Mouse (Mus musculus): ENCODE results near the gene Gm28043.

Gene Gm28043

DNA sequence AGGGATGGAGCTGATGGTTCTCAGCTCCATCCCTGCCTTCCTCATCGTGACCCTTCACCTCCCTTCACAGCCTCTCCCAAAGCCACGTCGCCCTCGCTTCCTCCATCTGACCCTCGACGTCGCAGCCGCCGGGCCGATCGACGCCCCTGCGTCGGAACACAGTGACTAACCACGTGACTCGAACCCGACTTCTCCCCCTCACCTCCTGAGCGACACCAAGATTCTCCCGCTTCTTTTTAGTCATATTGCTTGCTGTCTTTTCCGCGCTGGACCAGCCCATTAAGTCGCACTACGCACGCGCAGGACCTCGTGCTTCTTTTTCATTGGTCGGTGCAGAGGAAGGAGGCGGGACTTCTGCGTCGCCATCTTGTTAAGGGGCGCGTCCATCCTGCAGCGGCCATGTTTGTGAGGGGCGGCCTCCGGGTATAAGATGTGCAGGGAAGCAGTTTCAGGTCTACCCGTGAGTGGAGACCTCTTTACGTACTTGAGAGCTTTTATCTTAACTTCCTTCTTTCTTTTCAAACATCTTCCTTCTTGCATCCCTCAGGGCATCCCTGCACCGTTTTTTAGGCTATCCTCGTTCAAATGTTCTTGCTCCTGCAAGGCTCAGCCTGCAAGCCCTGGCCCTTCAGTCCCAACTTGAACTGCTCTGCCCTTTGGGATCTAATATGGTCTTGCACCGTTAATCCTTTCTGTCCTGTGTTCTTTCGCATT is 102.2 kb downstream of the Gm28043 start, which contains the start of gene Ccdc167:
Ccdc167 (minus strand) TSS at position 313 of the 714 bp plus-strand sequence.
- peak; percentile 95 for DNase-seq

DNA sequence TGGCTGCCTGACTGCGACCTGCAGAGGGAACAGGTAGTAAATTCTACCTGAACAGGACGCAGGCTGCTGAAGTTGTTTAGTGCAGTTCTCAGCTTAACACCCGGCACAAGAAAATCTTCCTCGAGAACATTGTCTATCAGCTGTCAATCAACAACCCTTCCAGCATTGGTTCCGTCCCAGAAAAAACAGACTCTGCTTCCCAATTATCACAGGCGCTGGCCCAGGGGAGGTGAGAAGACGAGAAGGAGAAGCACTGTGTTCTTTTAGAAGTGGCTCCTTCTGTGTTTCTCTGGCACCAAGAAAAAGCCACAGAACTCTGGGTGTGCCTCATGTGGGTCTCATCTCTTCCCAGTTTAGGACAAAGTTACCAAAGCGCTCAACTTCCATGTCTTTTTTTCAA is 104.0 kb downstream of the Gm28043 start:
- no peak for DNase-seq

DNA sequence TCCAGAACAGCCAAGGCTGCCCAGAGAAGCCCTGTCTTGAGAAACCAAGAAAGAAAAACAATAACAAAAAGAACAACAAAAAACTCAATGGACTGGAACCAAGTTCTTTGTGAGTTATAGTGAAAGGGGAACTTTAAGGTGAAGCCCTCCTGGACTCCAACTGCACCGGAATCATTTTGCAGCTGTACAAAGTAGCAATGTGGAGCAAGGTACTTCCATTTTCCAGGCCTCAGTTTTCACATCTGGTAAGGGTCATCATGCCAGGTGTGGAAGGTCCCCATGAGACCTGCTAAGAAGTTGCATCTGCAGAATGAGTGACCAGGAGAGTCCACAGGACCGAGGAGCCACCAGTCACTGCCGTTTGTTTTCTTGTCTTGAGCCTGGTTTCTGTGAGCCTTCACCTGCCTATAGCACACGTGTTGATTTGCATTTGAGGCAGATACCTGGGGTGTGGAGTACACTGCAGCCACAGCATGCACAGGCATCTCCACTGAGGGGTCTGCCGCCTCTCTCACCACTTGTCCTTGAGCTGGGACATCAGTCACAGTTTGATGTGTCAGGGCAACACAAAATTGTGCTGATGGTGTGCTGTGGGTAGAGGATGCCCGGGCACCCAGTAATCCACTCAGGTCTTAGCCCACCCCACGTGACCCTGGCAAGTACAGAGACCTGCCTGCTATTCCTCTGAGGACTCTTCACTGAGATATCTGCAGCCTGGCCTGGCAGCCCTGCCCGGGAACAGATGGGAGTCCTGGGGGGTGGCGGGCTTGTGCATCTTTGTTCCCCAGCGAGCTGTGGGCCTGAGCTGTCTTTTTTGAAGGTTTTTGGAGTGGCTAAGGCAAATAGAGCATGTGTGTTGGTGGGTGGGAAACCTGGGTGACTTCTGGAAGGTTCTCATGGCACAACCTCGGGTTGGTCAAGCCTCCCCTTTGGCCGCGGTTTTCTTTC is 105.2 kb downstream of the Gm28043 start:
- no peak for DNase-seq

DNA sequence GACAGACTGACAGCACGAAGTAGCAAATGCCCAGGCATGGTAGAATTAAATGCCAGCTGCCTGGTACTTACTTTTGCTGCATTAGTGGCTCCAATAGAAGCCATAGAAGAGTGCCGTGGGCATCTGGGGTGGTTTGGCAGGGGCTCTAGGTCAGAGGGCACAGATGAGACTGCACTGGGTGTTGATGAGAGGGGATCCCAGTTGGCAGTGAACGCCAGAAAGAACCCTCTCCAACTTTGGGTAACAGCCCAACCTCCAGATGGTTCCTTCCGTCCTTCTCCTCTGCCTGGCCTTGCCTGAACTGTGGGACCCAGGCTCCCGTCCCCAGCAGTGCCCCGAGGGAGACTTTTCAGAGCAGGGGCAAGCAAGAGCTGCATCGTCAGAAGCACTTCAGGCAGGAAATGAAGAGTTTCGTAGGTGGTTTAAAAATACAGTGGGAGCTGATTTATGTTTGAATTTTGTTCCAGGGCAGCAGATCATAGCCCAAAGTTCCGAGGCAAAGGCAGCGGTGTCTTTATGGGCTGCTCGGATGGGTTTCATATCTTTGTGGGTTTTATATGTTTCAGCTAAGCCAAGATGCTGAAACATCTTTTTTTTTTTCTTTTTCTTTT is 106.2 kb downstream of the Gm28043 start:
- DNase-seq = no peak

DNA sequence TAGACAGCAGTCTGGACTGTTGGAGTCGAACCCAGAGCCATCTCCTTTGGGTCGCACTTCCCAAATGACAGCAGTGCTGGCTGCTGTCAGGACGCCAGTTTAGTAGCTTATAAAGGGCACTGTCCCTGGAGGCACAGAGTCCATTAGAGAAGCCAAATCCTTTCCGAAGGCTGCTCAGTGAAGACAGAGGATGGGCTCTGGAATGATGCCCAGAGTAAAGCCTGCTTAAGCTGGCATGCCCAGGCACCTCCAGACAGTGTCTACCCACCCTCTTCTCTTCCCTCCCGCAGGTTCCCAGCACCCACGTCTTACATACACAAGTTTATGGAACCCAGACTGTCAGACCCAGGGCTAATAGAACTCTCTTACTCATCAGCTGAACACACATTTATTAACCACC is 109.9 kb downstream of the Gm28043 start:
- DNase-seq = no peak

DNA sequence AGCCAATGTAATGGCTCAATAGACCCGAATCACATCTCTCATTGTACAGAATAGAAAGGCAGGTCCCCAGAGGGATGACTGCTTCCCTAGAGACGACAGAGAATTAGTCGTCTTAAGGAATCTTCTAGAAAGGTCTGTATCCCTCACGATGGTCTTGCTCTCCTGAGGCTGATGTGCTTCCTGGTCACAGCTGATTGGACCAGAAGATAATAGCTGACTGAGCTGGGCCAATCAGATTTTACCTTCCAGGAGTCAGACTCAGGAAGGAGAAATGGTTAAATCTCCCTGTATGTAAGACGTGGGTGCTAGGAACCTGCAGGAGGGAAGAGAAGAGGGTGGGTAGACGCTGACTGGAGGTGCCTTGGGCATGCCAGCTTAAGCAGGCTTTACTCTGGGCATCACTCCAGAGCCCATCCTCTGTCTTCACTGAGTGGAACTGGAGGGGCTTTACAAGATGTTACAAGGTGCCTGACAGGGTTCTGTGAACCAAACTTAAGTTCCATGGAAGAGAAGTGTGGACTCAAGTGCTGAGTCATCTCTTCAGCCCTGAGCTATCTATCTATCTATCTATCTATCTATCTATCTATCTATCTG is 110.4 kb downstream of the Gm28043 start:
- no peak for DNase-seq

DNA sequence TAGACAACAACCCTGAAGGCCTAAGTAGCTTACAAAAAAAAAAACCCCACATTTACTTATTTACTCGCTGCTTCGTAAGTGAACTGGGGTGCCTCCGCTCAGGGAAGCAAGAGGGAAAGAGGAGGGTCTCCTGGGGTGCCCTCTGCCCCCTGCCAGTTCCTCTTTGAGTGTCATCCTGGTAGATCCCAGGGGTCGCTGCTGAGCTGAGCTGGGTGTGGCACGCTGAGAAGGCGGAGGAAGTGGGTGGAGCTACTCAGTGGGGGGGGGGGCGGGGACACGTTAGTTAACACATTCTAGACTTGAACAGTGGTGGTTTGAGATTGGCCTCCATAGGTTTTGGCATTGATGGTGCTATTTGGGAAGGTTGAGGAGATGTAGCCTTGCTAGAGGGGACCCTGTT is 113.4 kb downstream of the Gm28043 start:
- DNase-seq = no peak

DNA sequence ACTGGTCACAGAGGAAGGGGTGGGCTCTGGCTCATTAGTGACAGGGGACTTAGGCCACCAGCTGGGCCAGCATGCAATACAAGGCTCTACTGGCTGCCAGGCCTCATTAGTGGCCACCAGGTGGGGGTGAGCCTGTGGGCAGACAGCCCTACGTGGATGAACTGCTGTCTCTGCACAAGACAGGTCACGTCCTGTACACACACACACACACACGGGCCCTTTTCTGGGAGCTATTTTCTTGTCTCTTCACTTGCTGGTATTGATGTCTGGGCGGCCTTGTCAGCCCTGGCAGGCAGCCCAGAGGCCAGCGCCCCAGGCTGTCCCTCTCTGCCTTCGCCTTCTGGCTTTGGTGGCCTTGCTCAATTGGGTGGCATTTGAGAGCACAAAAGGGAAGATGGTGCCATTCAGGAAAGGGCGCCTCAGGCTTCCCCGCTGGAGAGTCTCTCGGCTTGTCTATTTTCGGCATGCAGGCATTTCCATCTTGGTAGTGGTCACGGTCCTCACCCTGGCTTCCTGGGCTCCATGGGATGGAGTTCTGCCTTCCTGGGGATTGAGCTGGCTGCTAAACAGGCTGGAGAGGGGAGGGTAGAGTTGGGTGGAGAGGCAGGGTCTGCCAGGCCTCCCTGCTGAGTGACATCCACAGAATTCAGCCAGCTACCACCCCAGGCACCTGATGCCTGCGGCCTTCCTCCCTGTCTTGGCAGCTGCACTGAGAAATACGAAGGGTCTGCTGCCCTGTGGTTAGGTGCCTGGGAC is 116.0 kb downstream of the Gm28043 start:
- DNase-seq = no peak

DNA sequence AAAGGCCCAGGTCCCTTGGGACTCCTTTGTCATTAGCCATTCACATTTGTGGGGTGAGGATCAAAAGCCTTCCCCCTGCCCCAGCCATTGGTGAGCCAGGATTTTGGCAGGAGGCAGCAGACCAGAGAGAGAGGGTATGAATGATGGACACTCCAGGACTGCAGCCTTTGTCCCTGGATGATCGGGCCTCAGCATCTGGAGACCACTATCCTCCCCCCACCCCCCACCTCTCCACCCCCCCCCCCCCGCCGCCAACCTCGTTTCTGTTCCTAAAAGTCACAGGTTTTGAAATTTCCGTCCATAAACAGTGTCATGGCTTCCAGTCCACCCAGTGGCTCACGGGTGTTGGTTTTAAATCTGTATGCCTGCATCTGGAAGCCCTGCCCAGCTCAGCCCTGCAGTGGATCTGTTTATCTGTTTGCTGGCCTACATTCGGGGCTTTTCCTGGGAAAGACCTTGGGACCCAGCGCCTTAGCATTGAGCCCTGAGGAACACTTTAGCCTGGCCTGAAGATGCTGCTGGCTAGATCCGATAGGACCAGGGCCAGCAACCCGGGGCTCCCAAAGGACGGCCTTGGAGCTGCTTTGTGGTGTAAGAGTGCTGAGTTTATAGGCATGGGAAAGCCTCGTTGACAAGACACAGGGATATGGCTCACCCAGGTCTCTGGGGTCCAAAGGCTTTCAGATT is 116.7 kb downstream of the Gm28043 start:
- no peak for DNase-seq

DNA sequence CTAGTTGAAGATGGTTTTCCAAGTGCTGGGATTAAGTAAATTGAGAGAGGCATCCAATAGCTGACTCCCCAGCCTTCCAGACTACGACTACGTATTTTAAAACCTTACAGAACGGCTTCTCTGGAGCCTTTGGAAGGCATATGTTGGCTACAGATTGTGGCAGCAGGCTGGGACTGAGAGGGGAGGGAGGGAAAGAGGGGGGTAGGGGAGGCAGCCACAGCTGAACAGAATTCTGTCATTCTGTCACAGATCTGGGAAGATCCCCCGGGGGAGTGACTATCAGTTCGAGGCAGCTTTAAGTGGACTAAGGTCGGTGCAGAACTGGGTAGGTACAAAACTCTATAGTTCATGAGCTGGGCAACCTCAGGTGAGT is 117.3 kb downstream of the Gm28043 start:
- no peak for DNase-seq

DNA sequence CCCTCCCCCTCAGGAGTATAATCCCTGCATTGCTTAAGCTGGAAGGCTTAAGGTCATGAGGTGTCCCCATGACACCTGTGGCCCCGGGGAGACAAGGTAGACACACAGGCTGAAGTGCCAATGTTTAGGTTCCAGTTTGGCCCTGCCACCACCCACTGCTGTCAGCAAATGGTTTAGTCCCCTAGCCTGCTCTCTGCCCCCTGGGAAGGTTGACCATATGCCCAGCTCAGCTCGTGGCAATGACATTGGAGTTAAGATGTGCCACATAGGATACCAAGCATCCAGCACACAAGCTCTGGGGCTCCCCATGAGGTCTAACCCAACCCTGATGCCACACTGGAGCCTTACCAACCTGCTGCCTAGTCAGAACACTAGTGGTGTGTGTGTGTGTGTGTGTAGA is 117.8 kb downstream of the Gm28043 start:
- no peak for DNase-seq

DNA sequence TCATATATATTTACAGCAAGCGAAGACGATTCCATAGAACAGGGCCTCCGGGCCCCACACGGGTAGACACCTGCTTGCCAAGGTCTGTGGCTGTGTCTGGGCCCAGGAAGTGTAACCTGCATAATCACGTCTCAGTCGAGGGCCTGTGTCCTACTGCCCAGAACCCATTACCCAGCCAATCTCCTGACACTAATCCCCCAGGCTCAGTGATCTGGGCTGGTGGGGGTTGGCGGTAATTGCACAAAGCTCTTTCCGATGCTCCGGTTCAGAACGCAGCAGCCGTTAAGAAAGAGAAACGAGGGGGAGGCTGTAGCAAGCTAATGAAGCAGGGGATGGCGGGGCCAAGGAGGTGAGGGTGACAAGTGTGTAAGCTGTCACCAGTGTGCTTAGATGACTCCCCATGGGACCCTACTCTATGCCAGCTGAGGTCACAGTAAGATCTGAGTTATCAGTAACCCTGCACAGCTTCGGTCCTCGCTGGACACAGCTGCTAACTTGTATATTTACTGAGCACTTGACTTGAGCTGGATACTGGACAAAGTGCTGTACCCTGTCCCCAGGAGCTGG is 121.9 kb downstream of the Gm28043 start:
- DNase-seq = no peak

DNA sequence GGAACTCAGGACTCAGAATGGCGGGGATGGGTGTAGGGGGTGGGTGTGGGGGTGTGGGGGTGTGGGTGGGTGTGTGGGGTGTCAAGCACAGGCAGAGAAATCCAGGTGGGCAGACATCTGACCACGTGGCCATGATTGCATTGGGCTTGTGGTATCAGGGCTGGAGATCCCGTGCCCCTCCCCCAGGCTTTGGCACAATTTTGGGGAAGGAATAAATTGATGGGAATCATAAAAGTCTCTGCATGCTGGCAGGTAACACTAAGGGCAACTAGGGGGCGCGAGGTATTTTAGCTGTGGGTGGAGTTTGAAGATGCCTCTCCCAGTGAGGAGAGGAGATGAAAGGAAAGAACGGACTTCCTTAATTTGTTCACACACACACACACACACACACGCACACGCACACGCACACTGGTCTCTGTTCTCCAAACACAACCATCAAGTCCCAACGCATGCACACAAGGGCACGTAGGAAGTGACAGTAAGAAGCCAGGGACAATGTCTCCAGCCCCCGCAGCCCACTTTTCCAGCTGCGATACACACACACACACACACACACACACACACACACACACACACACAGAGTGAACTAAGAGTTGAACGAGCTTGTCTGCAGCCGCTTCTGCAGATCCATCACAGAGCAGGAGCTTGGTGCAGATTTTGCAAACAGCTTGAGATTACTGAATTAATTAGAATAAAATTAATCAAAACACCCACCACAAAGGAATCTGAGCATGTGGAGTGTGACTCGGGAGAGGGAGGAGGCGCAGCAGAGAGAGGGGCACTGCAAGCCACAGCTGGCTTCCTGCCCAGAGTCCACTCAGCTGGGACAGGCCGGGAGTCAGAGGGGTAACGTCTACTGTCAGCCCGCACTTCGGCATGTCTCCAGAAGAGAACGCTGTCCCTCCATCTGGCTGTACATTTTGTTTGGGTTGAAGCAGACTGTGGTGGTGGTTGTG is 123.5 kb downstream of the Gm28043 start:
- DNase-seq = peak; percentile 61 to 74

DNA sequence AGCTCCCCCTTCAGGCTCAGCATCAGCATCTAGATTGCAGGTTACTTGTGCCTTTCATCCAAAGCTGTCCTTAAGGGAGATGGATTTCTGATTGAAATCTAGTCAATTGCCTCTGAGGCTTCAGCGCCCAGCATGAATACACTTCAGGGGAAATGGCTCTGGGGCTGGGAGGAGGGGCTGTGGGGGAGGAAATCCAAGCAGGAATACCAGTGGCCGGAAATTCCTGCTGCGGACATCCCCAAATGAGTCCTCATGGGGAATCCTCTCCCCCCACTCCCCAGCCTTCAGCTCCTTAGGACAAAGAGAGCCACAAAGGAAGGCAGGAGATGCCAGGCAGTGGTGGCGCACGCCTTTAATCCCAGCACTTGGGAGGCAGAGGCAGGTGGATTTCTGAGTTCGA is 132.8 kb downstream of the Gm28043 start:
- peak in 1 of 2 experiments; percentile 28 for DNase-seq
